Mouse (Mus musculus) hindbrain, embryonic 13.5 days (tissue): ENCODE data around the gene Olfr1264. TPM values are rescaled to one million over a fixed set of nuclear protein-coding genes. Genes with fewer than 3 reads are reported as not detected.

ENCODE experiments used
- ATAC-seq: fragments of 200-750 bp; cut with Nextera tagmentation; 2 replicates; pipeline ENCODE4 v1.8.0; 2017; ENCODE audit warnings: moderate TSS enrichment; ENCODE audit not compliant: low FRiP score
- H3K27ac ChIP-seq: fragments of 300-500 bp; sonication (generic); 2 replicates; pipeline ENCODE4 v1.5.1; 2015; ENCODE audit warnings: inconsistent platforms, mild to moderate bottlenecking, moderate library complexity
- H3K27me3 ChIP-seq: fragments of 300-500 bp; sonication (generic); 2 replicates; pipeline ENCODE4 v1.6.1; 2015; ENCODE audit warnings: mild to moderate bottlenecking, inconsistent platforms
- H3K36me3 ChIP-seq: fragments of 300-500 bp; sonication (generic); 2 replicates; pipeline ENCODE4 v1.6.1; 2015; ENCODE audit warnings: mild to moderate bottlenecking, inconsistent platforms
- H3K4me1 ChIP-seq: fragments of 300-500 bp; sonication (generic); replicated peaks from 2 replicates; pipeline ENCODE4 v1.6.1; 2015; ENCODE audit warnings: inconsistent platforms
- H3K4me2 ChIP-seq: fragments of 300-500 bp; sonication (generic); 2 replicates; pipeline ENCODE4 v1.6.1; 2015; ENCODE audit warnings: inconsistent platforms, mild to moderate bottlenecking, moderate library complexity
- H3K4me3 ChIP-seq: fragments of 300-500 bp; sonication (generic); 2 replicates; pipeline ENCODE4 v1.5.1; 2015; ENCODE audit warnings: mild to moderate bottlenecking, inconsistent platforms
- H3K9ac ChIP-seq: fragments of 300-500 bp; sonication (generic); 2 replicates; pipeline ENCODE4 v1.6.1; 2015; ENCODE audit warnings: mild to moderate bottlenecking, inconsistent platforms
- H3K9me3 ChIP-seq: fragments of 300-500 bp; sonication (generic); 2 replicates; pipeline ENCODE4 v1.6.1; 2016; ENCODE audit warnings: inconsistent platforms
- WGBS: fragments of 180-500 bp; shearing (Covaris S2); methylation state at CpG from one replicate; pipeline ENCODE4 v1.1.7; 2015; 5-methylcytosine and 5-hydroxymethylcytosine counted together
- polyA plus RNA-seq: library from polyadenylated mRNA; unstranded; fragments of >200 nt; fragmentation: Nextera tagmentation; extraction: Ambion mirVana; gene quantifications from 2 replicates; pipeline ENCODE4 v1.2.1, GENCODE M21; 2015

Gene Olfr1264
- polyA plus RNA-seq = not detected in 2 replicates

DNA sequence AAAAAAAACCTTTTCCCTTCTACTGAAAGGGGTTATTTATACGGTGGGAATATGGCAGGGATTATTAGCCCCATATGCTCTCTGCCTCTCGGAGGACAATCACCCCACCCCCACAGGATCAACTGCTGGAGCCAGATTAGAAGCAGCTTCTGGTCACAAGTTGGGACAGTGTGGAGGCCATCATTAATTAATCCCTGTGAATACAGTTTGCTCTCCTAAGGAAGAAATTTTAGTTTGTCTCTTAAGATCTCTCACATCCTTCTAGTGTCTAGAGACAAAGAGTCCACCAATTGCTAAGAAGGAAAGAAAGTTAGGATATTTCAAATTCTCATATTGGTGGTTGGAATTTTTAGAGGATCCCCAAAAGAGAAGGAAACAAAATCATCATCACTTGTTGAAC, at the start of gene Olfr1264:
Gene Olfr1264 (minus strand): TSS at position 101 of the 400 bp plus-strand sequence.
- no peak for ATAC-seq
- no peaks in the 10 kb centered on the region for H3K4me1 ChIP-seq
- no peak within 1 kb of the TSS for H3K4me2 ChIP-seq
- no peaks in the 10 kb centered on the region for H3K9me3 ChIP-seq
- H3K36me3 ChIP-seq = no peaks in the 10 kb centered on the region
- no peak within 1 kb of the TSS for H3K27ac ChIP-seq
- no peak within 1 kb of the TSS for H3K9ac ChIP-seq
- WGBS = 87% methylated on average over 2 of the region's 2 CpGs
- H3K27me3 ChIP-seq = no peaks in the 10 kb centered on the region
- H3K4me3 ChIP-seq = no peak within 1 kb of the TSS

- no peaks in the 10 kb centered on the region for H3K4me1 ChIP-seq
- no peaks in the 10 kb centered on the region for H3K9me3 ChIP-seq
- no peak for ATAC-seq
- WGBS = 80% methylated on average over 2 of the region's 2 CpGs
- no peak overlapping the region for H3K27ac ChIP-seq
- H3K4me3 ChIP-seq = no peak overlapping the region
- no peak overlapping the region for H3K4me2 ChIP-seq
- no peak overlapping the region for H3K9ac ChIP-seq
- no peaks in the 10 kb centered on the region for H3K36me3 ChIP-seq
- no peaks in the 10 kb centered on the region for H3K27me3 ChIP-seq
These were observed 44.7 kb upstream of the Olfr1264 start for GRCm38 (mm10) chr2:90070065-90070464.

DNA sequence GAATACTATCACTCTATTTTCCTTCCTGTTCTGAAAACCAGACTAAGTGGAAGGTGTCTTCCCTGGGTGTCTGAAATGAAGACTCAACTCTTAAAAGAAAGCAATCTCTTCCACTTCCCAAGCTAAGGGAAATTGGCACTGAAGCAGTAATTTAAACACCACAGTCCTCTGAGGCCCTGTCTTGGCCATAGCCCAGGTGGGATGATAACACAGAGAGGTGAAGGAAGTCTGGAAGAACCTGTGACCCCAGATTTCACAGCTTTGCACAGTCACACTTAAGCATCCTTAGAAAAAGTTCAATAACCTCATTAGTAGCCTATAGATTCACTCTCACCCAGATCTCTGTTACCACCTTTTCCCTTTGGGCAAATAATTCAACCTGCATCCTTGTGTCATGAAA, 38.1 kb upstream of the Olfr1264 start, which contains the start of gene Olfr140:
Gene Olfr140 (minus strand): TSS at position 101 of the 400 bp plus-strand sequence.
- ATAC-seq = no peak
- H3K4me3 ChIP-seq = no peak within 1 kb of the TSS
- no peaks in the 10 kb centered on the region for H3K9me3 ChIP-seq

DNA sequence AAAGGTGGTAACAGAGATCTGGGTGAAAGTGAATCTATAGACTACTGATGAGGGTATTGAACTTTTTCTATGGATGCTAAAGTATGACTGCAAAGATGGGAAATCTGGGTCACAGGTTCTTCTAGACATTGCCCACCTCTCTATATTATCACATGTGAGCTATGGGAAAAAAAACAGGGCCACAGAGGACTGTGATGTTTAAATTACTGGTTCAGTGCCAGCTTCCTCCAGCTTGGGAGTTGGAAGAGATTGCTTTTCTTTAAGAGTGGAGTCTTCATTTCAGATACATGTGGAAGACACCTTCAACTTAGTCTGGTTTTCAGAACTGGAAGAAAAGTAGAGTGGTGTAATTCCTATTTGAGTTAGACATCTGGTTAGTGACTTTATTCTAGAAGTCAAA, 9.7 kb upstream of the Olfr1264 start, which contains the start of gene Olfr1265:
Gene Olfr1265 (plus strand): TSS at position 301 of the 400 bp plus-strand sequence.
- Histone ChIP-seq H3K9me3 (no peaks in the 10 kb centered on the region), H3K4me1 (no peaks in the 10 kb centered on the region), H3K4me3 (no peak within 1 kb of the TSS), H3K27ac (no peak within 1 kb of the TSS), H3K9ac (no peak within 1 kb of the TSS), H3K27me3 (no peaks in the 10 kb centered on the region), H3K36me3 (no peaks in the 10 kb centered on the region), H3K4me2 (no peak within 1 kb of the TSS)
- ATAC-seq = no peak

More for the DNA sequence above, 38.1 kb upstream of the Olfr1264 start, which contains the start of gene Olfr140:
- Histone ChIP-seq H3K36me3 (no peaks in the 10 kb centered on the region), H3K4me2 (no peak within 1 kb of the TSS), H3K27ac (no peak within 1 kb of the TSS), H3K9ac (no peak within 1 kb of the TSS), H3K27me3 (no peaks in the 10 kb centered on the region), H3K4me1 (no peaks in the 10 kb centered on the region)

DNA sequence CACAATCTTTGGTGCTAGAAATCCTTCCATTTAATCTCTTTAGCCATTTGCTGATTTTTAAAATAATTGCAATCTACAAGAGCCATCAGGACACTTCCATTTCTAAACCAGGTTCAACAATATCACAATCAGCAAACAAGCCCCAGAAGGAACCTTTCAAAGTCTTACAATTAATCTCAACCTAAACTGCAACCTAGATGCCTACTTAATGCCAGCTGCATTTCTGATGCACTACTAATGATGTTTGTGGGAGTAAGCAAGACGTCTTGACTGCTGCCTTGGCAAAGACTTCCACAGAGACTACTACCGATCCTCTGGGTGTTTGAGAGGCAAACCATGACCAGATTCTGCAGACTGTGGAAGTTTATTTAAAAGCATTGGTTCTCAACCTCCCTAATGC, 13.5 kb downstream of the Olfr1264 start, which contains the start of gene Olfr1263:
Gene Olfr1263 (plus strand): TSS at position 301 of the 400 bp plus-strand sequence.
- no peak for ATAC-seq
- Histone ChIP-seq H3K4me2 (no peak within 1 kb of the TSS), H3K27ac (no peak within 1 kb of the TSS), H3K9ac (no peak within 1 kb of the TSS), H3K4me1 (no peaks in the 10 kb centered on the region), H3K36me3 (no peaks in the 10 kb centered on the region), H3K27me3 (no peaks in the 10 kb centered on the region), H3K9me3 (no peaks in the 10 kb centered on the region), H3K4me3 (no peak within 1 kb of the TSS)
- WGBS = 82% methylated on average over 2 of the region's 2 CpGs

DNA sequence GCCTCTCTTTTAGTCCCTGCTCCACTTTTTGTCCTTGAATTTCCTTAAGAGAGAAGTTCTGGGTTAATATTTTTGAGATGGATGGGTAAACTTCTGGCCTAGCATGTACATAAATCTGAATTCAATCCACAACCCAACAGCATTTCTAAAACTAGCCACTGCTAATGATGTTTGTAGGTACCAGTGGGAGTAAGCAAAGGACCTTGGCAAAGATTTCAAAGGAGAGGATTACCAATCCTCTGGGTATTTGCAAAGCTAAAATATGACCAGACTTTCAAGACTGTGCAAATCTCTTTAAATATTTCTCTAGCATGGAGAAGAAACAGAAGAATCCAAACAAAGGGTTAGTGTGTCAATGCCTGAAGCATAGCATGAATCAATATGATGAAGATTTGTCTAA, 25.5 kb downstream of the Olfr1264 start, which contains the start of gene Olfr1262:
Gene Olfr1262 (plus strand): TSS at position 301 of the 400 bp plus-strand sequence.
- Histone ChIP-seq H3K36me3 (no peaks in the 10 kb centered on the region), H3K4me2 (no peak within 1 kb of the TSS), H3K27me3 (no peaks in the 10 kb centered on the region), H3K27ac (no peak within 1 kb of the TSS), H3K9me3 (no peaks in the 10 kb centered on the region), H3K9ac (no peak within 1 kb of the TSS), H3K4me3 (no peak within 1 kb of the TSS), H3K4me1 (no peaks in the 10 kb centered on the region)
- no peak for ATAC-seq

- H3K27ac ChIP-seq = no peak within 1 kb of the TSS
- no peaks in the 10 kb centered on the region for H3K36me3 ChIP-seq
- no peak for ATAC-seq
- no peak within 1 kb of the TSS for H3K4me2 ChIP-seq
- no peaks in the 10 kb centered on the region for H3K4me1 ChIP-seq
- H3K27me3 ChIP-seq = no peaks in the 10 kb centered on the region
- no peak within 1 kb of the TSS for H3K4me3 ChIP-seq
- H3K9ac ChIP-seq = no peak within 1 kb of the TSS
- H3K9me3 ChIP-seq = no peaks in the 10 kb centered on the region
These were observed 34.5 kb downstream of the Olfr1264 start, which contains the start of gene Olfr1261 for GRCm38 (mm10) chr2:89990921-89991320. TSS of gene Olfr1261 (plus strand) at chr2:89991221.

DNA sequence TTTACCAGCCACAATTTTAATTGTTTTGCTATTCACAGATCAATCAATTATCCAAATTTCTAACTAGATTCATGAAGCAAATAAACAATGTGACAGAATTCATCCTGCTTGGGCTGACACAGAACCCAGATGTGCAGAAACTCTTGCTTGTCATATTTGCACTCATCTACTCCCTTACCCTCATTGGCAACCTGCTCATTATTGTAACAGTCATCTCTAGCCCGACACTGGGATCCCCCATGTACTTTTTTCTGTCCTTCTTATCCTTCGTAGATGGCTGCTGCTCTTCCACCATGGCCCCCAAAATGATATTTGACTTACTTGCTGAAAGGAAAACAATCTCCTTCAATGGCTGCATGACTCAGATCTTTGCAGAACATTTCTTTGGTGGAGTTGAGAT, 47.7 kb downstream of the Olfr1264 start:
- H3K9me3 ChIP-seq = no peaks in the 10 kb centered on the region
- no peaks in the 10 kb centered on the region for H3K27me3 ChIP-seq

GRCm38 (mm10) chr2:89974184-89974583, 51.2 kb downstream of the Olfr1264 start, which contains the start of gene Olfr1260:
TSS of gene Olfr1260 (plus strand) at chr2:89974340.
- Histone ChIP-seq H3K27me3 (no peaks in the 10 kb centered on the region), H3K4me3 (no peak within 1 kb of the TSS), H3K4me2 (no peak within 1 kb of the TSS), H3K9ac (no peak within 1 kb of the TSS), H3K27ac (no peak within 1 kb of the TSS), H3K4me1 (no peaks in the 10 kb centered on the region), H3K36me3 (no peaks in the 10 kb centered on the region), H3K9me3 (no peaks in the 10 kb centered on the region)
- no peak for ATAC-seq
- WGBS = 64% methylated on average over 2 of the region's 2 CpGs

More for the DNA sequence above, 47.7 kb downstream of the Olfr1264 start:
- Histone ChIP-seq H3K36me3 (no peaks in the 10 kb centered on the region), H3K4me2 (no peak overlapping the region), H3K4me1 (no peaks in the 10 kb centered on the region), H3K4me3 (no peak overlapping the region), H3K27ac (no peak overlapping the region), H3K9ac (no peak overlapping the region)
- 90% methylated on average over 2 of the region's 2 CpGs for WGBS
- ATAC-seq = no peak

Other genes starting within 250 kb of the Olfr1264 start
- gene Olfr1254, start 232.0 kb downstream of the Olfr1264 start, polyA plus RNA-seq = not detected in 2 replicates
- not detected in 2 replicates for gene Olfr1255, start 213.5 kb downstream of the Olfr1264 start, polyA plus RNA-seq
- gene Olfr1256, start 184.0 kb downstream of the Olfr1264 start, polyA plus RNA-seq = not detected in 2 replicates
- gene Olfr48, start 177.4 kb downstream of the Olfr1264 start, polyA plus RNA-seq = 0.19 TPM in 1 of 2 replicates, not detected in the other
- not detected in 2 replicates for gene Olfr1257, start 147.1 kb downstream of the Olfr1264 start, polyA plus RNA-seq
- gene Olfr1258, start 98.3 kb downstream of the Olfr1264 start, polyA plus RNA-seq = not detected in 2 replicates
- gene Olfr1259, start 76.9 kb downstream of the Olfr1264 start, polyA plus RNA-seq = not detected in 2 replicates
- gene Olfr1260, start 51.2 kb downstream of the Olfr1264 start, polyA plus RNA-seq = not detected in 2 replicates
- not detected in 2 replicates for gene Olfr1261, start 34.4 kb downstream of the Olfr1264 start, polyA plus RNA-seq
- gene Olfr1262, start 25.4 kb downstream of the Olfr1264 start, polyA plus RNA-seq = not detected in 2 replicates
- not detected in 2 replicates for gene Olfr1263, start 13.4 kb downstream of the Olfr1264 start, polyA plus RNA-seq
- gene Olfr1265, start 9.8 kb upstream of the Olfr1264 start, polyA plus RNA-seq = not detected in 2 replicates
- not detected in 2 replicates for gene Olfr140, start 38.0 kb upstream of the Olfr1264 start, polyA plus RNA-seq
- gene Olfr1269, start 95.8 kb upstream of the Olfr1264 start, polyA plus RNA-seq = not detected in 2 replicates
- gene Olfr32, start 116.7 kb upstream of the Olfr1264 start, polyA plus RNA-seq = 0.06 TPM in 1 of 2 replicates, not detected in the other
- gene Olfr1270, start 127.5 kb upstream of the Olfr1264 start, polyA plus RNA-seq = not detected in 2 replicates
- gene Olfr1506, start 198.9 kb upstream of the Olfr1264 start, polyA plus RNA-seq = not detected in 2 replicates
- not detected in 2 replicates for gene Olfr142, start 232.0 kb upstream of the Olfr1264 start, polyA plus RNA-seq
- gene Olfr1271, start 245.5 kb upstream of the Olfr1264 start, polyA plus RNA-seq = not detected in 2 replicates